Mouse (Mus musculus) neutrophil, adult 5-6 weeks (primary cell): ENCODE results near the gene Lingo3. TPM values are rescaled to one million over a fixed set of nuclear protein-coding genes. Genes with fewer than 3 reads are reported as not detected.

ENCODE experiments used
- ATAC-seq: fragments of 151-379, 151-347 bp; 2 replicates; pipeline ENCODE4 v1.8.0; 2017; ENCODE audit warnings: mild to moderate bottlenecking, moderate TSS enrichment; ENCODE audit not compliant: insufficient number of reproducible peaks, poor library complexity, low FRiP score, severe bottlenecking; ENCODE audit errors: extremely low read depth
- total RNA-seq: library from RNA; stranded (forward); fragments of 200-1000 nt; gene quantifications from 2 replicates; pipeline ENCODE4 v1.2.3, GENCODE M21; 2017

Gene Lingo3
- total RNA-seq, 1 experiment from 2014 or later, result not detected

DNA sequence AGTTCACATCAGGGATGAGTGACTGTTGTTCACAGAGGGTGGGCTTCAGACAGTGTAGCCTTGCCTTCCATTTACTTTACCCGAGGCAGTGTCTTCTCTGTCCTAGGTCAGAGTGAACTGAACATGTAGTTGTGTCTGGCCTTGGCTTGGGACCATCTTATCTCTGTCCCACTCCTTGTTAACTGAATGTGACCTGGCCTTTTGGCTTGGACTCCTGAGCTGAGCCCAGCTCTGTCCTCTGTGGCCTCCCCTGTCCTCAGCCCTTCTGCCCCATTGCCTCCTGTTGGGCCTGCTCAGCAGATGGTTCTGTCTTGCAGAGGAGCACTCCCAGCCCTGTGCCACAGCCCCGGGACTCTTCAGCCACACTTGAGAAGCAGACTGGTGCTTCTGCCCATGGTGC is 56.3 kb downstream of the Lingo3 start:
- ATAC-seq, result no peak

DNA sequence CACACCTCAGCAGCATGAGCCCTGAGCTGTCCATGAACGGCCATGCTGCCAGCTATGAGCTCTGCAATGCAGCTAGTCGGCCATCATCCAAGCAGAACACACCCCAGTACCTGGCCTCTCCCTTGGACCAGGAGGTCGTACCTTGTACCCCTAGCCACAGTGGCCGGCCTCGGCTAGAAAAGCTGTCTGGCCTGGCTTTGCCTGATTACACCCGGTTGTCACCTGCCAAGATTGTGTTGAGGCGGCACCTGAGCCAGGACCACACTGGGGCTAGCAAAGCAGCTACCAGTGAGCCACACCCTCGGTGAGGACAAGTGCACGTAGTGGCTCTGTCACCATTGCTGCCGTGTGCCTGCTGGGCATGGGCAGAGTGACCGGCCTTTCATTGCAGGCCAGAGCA is 57.9 kb downstream of the Lingo3 start:
- no peak for ATAC-seq

DNA sequence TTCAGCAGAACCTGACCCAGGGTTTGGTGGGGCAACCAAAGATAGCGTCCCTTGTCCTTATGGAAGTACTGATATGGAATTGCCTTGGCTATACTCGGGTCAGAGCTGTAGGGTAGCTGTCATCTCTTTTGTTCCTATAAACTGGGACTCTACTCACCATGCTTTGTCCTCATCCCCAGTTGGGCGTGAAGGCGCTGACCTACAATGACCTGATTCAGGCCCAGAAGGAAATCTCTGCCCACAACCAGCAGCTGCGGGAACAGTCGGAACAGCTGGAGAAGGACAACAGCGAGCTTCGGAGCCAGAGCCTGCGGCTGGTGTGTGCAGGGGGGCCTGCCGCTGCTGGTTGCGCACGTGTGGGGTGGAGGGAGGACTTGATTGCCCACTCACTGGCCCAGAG is 59.0 kb downstream of the Lingo3 start:
- no peak for ATAC-seq

DNA sequence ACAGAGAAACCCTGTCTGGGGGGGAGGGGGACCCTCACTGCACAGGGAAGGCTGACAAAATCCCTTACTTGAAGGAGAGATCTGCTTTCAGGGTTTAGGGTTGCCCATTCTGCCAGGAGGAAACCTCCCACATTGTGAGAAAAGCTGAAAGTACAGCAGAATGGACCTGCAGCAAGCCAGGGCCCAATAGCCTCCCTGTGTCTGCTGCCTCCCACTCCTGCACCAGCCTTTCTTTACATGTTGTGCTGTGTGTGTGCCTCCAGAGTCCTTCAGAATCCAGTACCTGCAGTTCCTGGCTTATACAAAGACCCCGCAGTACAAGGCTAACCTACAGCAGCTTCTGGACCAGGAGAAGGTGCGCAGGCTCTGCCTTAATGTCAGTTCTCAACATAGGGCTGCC is 59.5 kb downstream of the Lingo3 start:
- ATAC-seq, result no peak

Other genes starting within 250 kb of the Lingo3 start
- 11.2 and 13.3 TPM in 2 replicates for gene Scamp4, start 241.2 kb downstream of the Lingo3 start, total RNA-seq
- not detected in 2 replicates for gene Adat3, start 241.2 kb downstream of the Lingo3 start, total RNA-seq
- 0.74 and 1.3 TPM in 2 replicates for gene Gm49322, start 238.0 kb downstream of the Lingo3 start, total RNA-seq
- gene Csnk1g2, start 221.2 kb downstream of the Lingo3 start, total RNA-seq, result 216 and 221 TPM in 2 replicates
- 21.4 and 22.8 TPM in 2 replicates for gene Btbd2, start 187.0 kb downstream of the Lingo3 start, total RNA-seq
- gene Mknk2, start 165.9 kb downstream of the Lingo3 start, total RNA-seq, result 105 and 113 TPM in 2 replicates
- 171 and 197 TPM in 2 replicates for gene Mob3a, start 142.1 kb downstream of the Lingo3 start, total RNA-seq
- gene Izumo4, start 141.9 kb downstream of the Lingo3 start, total RNA-seq, result 32.9 and 46.6 TPM in 2 replicates
- gene Ap3d1, start 101.8 kb downstream of the Lingo3 start, total RNA-seq, result 142 and 173 TPM in 2 replicates
- gene Dot1l, start 88.8 kb downstream of the Lingo3 start, total RNA-seq, result 18.0 and 21.4 TPM in 2 replicates
- 15.5 and 20.4 TPM in 2 replicates for gene Sf3a2, start 45.8 kb downstream of the Lingo3 start, total RNA-seq
- gene Plekhj1, start 45.4 kb downstream of the Lingo3 start, total RNA-seq, result 50.4 and 52.8 TPM in 2 replicates
- 0.81 TPM in 1 of 2 replicates, not detected in the other for gene Amh, start 38.8 kb downstream of the Lingo3 start, total RNA-seq
- gene Jsrp1, start 30.5 kb downstream of the Lingo3 start, total RNA-seq, result not detected in 2 replicates
- gene Oaz1, start 17.4 kb downstream of the Lingo3 start, total RNA-seq, result 227 and 271 TPM in 2 replicates
- gene Lsm7, start 11.2 kb upstream of the Lingo3 start, total RNA-seq, result 50.7 and 60.8 TPM in 2 replicates
- 13.3 and 20.7 TPM in 2 replicates for gene Sppl2b, start 11.2 kb upstream of the Lingo3 start, total RNA-seq
- gene Tmprss9, start 27.8 kb upstream of the Lingo3 start, total RNA-seq, result not detected in 2 replicates
- 15.1 and 23.1 TPM in 2 replicates for gene Timm13, start 56.9 kb upstream of the Lingo3 start, total RNA-seq
- gene Lmnb2, start 74.2 kb upstream of the Lingo3 start, total RNA-seq, result 8.0 and 11.8 TPM in 2 replicates
- 59.9 and 63.2 TPM in 2 replicates for gene Gadd45b, start 86.0 kb upstream of the Lingo3 start, total RNA-seq
- gene Gng7, start 170.9 kb upstream of the Lingo3 start, total RNA-seq, result not detected in 2 replicates
- not detected in 2 replicates for gene Diras1, start 181.6 kb upstream of the Lingo3 start, total RNA-seq
- gene Slc39a3, start 193.4 kb upstream of the Lingo3 start, total RNA-seq, result 8.6 and 19.5 TPM in 2 replicates
- gene Sgta, start 216.1 kb upstream of the Lingo3 start, total RNA-seq, result 59.2 and 64.5 TPM in 2 replicates
- gene Thop1, start 226.0 kb upstream of the Lingo3 start, total RNA-seq, result 1.5 and 4.5 TPM in 2 replicates